Mouse (Mus musculus): ENCODE data around the gene Popdc3.
"Not testable (repeated sequence)": the region's sequence is repeated elsewhere in the genome, so short reads cannot be mapped to it uniquely, and the experiment has no call there.

The Popdc3 gene

DNA sequence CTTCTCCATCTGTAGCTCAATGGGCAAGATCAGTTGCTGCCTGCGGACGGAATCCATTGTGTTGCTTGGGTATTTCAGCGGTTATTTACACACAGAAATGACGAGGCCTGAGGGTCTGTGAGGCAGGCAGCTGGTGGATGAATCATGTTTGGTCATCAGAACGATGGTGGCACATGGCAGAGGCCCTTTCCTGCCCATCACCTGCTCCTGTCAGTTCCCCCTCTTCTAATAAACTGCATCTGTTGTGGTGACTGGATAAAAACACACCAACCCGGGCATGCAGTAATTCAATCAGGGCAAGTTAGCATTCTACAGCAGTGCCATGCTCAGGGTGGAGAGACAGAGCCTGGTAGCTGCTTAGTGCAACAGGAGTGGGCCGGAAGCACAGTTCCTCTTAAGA is 133.7 kb downstream of the Popdc3 start:
- DNase-seq (ENCODE audit: low spot score) = no peak

DNA sequence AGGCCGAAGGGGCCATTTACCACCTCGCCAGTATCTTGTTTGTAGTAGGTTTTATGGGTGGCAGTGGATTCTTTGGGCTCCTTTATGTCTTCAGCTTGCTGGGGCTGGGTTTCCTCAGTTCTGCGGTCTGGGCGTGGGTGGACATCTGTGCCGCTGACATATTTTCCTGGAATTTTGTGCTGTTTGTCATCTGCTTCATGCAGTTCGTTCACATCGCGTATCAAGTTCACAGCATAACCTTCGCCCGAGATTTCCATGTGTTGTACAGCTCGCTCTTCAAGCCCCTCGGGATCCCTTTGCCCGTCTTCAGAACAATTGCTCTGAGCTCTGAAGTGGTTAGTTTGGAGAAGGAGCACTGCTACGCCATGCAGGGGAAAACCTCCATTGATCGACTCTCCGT is 137.0 kb downstream of the Popdc3 start:
- DNase-seq (ENCODE audit: low spot score) = no peak

DNA sequence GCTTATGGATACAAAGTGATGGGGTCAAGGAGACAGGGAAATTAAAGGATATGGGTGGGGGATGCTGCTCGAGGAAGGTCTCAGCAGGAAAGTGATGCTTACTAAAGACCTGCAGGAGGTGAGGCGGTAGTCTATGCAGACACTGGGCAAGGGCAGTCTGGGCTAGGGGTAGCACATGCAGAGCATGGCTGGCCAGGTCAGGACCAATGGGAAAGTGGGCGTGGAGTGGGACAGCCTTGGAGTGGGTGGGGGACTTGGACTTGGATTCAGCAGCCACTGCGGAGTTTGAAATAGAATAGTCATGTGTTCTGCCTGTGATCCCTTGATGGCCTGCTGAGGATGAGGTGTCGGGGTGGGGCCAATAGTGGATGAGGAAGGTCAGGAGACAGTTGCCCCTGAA is 141.0 kb downstream of the Popdc3 start:
- DNase-seq (ENCODE audit: low spot score) = no peak

DNA sequence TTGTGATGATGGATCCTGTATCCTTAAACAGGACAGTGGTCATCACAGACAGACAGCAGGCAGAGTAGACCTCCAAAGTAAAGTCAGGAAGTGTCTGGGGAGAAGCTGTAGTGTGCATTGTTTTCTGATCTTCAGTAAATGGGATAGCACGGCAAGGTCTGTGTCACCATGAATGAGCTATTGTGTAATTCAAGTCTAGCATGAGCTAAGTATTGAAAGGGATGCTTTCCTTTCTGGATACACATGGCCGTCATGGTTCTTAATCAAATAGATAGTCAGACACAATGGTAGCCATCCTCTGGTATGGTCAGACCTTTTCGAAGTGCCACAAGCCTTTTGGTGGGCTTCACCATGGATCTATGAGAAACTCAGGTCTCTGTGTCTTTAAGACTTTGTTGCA is 142.4 kb downstream of the Popdc3 start:
- no peak for DNase-seq (ENCODE audit: low spot score)

DNA sequence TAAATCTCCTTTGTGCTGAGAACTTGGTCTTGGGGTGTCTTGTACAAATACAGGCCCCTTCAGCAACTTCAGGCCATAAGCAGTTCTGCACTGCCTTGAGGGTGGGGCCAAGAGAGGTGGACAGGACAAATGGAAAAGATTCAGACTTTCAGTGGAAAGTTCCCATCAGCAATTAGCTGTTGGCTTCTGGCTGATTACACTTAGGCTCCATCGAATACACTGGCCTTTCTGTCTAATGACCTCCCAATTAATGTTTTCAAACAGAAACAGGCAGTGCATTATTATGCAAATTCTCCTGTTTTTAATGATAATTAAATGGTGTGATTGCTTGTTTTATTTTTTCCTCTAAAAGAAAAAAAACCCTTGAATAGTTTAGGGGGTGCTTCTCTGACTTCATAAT is 146.3 kb downstream of the Popdc3 start:
- no peak for DNase-seq (ENCODE audit: low spot score)

DNA sequence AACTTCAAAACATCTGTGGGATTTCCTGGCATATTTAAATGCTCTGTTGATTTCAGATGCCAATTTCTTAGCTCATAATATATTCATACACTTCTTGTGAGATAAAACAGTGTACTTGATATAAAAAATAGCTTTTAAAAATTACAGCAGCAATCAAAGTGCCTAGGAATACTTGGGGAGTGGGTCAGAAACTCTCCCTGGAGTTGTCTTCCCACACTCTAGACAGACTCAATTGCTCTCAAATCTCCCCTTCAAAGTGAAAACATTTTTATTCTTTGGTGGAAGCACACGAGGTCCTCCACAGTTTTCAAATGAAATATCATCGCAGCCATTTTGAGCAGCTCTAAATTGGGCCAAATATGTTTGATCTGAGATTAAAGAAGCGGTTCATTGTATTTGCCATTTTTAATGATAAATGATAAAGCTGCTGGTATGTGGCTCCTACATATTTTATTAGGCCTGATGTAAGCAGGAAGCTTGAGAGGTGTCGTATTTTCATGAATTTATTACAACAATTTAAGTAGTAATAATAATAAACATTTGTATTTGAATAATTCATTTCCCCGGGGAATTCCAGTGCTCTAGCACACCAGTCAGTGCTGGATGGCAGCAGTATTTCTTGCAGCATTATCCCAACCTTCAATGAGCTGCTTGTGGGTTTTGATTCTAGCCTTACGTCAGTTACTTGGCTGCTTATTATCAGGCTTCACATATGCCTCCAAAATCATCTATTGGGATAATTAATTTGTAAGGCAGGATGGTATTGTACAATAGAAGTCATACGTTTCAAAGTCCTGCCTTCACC is 150.5 kb downstream of the Popdc3 start:
- no peak for DNase-seq (ENCODE audit: low spot score)

DNA sequence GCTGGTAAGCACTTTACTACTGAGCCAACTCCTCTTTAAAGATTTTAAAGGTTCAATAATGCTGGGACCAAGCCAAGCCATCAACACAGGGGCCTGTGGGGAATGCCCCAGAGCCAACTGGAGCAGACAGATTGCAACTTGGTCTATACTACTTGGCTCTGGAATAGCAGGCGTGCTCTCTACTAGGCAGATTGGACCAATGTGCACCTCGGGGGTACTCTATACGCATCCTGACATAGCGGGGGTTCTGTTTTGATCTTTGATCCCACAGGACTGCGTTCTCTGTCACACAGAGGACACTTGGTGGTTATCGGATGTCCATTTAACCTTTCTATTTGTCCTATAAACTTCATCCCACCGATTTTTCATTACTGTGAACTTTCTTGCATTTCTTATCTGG is 157.0 kb downstream of the Popdc3 start:
- DNase-seq (ENCODE audit: low spot score) = no peak

DNA sequence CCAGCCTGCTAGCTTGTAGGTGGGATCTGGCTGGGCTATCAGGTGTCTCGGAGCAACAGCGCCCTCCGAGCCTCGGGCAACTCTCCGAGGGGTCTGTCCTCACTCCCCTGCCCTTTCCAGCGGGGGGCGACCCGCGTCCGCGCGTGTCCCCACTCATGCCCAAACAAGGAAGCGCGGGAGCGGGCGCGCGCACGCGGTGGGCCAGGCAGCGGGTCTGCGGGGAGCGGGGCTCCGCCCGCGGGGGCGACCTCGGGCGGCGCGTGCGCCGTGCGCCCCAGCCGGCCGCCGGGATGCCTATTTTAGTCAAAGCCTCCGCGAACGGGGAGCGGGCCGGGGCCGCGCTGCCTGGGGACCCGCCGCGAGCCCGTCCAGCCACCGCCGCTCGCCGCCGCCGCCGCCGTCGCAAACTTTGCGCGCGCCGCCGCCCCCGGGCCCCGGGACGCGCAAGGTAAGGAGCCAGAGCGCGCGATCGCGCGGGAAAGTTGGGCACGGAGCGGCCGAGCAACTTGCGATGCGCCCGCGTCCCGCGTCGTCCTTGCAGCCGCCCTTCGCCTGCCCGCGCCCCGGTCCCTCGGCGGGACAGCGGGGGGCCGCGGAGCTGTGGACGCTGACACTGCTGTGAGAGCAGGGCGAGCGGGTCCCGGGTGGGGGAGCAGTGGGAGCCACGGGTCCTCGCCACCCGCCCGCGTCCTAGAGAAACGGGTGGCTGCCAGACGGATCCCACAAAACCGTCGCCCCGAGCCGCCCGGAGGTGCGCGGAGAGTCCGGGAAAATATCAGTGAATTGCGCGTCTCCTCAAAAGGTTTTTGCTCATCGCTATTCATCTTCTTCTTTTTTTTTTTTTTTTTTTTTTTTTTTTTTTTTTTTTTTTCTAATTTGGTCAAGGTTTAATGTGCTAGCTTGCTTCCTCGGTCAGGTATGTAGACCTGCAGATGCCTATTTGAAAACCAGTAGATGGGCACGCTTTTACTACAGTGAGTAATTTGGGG is 157.8 kb downstream of the Popdc3 start, which contains the start of gene Bves:
Bves (plus strand) TSS at position 339 of the 989 bp plus-strand sequence.
- DNase-seq (ENCODE audit: low spot score) = no peak

DNA sequence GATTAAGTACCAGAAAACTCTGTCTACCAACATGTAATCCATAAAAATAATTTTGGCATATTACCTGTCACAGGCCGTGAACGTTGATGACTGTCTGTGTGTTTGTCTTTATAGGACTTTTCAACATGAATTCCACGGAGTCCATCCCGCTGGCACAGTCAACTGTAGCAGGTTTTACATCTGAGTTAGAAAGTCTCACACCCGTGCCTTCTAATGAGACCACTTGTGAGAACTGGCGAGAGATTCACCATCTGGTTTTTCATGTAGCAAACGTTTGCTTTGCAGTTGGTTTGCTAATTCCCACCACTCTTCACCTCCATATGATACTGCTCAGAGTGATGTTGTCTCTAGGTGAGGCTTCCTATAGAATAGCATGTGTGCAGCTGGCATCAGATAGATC is 161.2 kb downstream of the Popdc3 start:
- DNase-seq (ENCODE audit: low spot score) = no peak

DNA sequence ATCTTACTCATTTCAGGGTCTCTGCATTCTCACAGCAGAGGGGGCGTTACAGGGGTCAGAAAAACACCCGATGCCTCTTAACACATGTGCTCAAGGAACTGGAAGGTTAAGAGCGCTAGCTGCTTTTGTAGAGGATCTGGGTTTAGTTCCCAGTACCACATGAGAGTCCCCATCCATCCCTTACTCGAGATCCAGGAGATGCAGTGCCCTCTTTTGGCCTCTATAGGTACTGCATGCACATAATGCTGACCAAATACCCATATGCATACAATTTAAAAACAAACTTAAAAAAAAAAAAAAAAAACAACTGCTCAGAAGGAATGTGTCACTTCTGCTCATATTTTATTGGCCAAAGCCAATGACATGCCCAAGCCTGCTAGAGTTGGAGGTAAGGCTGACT is 166.5 kb downstream of the Popdc3 start:
- DNase-seq (ENCODE audit: low spot score) = no peak

DNA sequence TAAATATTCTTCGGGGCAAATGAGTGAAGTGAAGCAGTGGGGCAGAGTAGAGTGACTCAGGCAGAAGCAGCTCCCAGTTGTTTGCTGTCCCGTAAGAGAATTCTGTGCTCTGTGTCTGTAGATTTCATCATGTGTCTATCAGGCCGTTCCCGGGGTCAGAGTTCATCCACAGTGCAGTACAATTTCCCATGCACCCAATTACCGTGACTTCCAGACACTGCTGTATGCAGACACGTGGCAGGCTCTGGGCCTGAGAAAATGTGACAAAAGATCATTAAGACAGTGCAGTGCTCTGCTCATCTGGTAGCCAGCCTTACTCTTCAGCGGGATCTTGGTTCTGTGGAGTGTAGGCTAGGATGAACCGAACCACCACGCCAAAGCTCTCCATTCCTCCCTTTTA is 167.3 kb downstream of the Popdc3 start:
- no peak for DNase-seq (ENCODE audit: low spot score)

DNA sequence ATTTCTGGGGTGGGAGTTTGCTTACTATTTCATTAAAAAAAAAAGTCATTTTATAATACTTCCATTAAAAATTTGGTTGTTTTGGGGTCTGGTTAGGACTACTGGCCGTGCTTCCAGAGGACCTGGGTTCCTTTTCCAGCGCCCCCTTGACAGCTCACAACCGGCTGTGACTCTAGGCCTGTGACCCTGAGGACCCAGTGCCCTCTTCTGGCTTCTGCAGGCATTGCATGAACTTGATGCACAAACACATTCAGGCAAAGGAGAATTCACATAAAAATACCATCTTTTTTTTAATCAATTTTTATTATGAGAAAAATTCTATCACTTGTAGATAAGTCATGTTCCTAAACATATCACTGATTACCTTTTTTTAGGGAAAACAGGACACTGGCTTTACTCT is 170.2 kb downstream of the Popdc3 start:
- DNase-seq (ENCODE audit: low spot score) = not testable (repeated sequence)

DNA sequence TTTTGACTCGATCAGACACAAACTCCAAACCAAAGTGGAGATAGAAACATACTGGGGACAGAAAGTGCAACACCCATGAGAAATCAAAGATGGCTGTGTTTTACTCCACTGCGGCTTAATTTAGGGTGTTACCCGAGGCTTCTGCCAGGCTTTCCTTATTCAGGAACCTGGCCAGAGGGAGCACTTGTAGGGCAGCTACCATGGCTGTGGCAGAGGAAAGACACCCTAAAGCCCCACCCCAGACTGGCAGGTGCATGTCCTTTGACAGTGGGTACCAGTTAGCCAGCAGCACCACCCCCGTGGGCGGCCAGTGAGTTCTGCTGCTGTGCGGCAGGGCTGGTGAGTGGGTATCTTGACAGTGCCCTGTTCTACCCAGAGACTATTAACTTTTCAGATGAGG is 178.2 kb downstream of the Popdc3 start:
- DNase-seq (ENCODE audit: low spot score) = no peak

DNA sequence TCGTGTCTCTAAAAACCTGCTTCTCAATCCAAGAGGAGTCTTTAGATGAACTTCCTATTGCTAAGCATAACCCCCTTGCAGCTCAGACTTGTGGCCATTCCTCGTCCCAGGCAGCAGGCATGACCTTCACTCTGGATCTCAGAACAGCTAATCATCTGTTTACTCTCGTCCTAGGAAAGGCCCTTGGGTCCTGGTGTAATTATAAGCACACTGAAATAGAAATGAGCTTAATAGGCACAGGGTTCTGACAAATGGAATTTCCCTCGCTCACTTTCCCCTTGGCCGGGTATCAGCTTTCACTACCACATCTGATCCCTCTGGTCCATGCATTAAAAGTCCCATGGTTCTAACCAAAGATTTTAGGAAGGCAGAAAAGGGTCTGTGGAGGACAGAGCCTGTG is 185.5 kb downstream of the Popdc3 start:
- no peak for DNase-seq (ENCODE audit: low spot score)

DNA sequence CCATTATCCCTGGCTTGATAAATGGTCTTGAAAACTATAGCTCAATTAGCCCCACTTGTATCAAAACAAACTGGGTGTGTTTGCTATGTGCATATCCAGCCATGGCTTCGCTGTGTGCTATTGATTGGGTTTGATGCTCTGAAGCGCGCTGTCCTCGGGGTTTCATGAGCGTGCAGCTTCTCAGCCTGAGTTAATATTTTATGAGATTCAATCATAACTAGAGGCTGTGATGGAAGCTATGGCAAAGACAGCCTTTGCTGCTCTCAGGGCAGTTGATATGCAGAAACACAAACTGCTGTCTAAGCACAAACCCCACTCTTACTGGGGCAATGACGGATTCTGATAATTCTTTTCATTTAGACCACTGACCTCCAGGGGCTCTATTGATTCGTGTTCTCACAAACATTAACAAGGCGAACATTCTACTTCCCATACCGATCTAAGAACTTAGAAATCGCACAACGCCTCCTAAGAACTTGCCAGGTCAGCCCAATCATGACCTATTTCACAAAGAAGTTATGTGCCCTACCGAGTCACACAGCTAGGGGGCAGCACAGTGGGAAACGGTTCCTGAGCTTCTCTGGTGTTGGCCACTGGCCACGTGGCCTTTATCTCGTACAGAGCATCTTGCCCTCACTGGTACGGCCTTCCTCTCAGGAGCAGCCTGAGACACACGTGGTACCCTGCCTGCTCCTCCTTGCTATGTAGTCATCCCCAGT is 189.2 kb downstream of the Popdc3 start:
- DNase-seq (ENCODE audit: low spot score) = no peak

Measured in urinary bladder, postnatal 10 days (tissue).